Mouse (Mus musculus) neural tube, embryonic 11.5 days (tissue): ENCODE measurements around the gene Gm11077. TPM values are rescaled to one million over a fixed set of nuclear protein-coding genes. Genes with fewer than 3 reads are reported as not detected.
A peak's percentile ranks its signal among the peaks of the same experiment; 100 is the strongest.

Experiments used
- ATAC-seq: fragments of 200-750 bp; cut with Nextera tagmentation; 2 replicates; pipeline ENCODE4 v1.8.0; 2017; ENCODE audit warnings: moderate number of reproducible peaks, mild to moderate bottlenecking, moderate TSS enrichment, moderate library complexity; ENCODE audit not compliant: insufficient read depth, low FRiP score, low TSS enrichment
- DNase-seq: peaks from one replicate; pipeline ENCODE4 v3.0.0-alpha.2; 2015; ENCODE audit warnings: low spot score
- H3K27ac ChIP-seq: fragments of 300-500 bp; sonication (generic); 2 replicates; pipeline ENCODE4 v1.5.1; 2014; ENCODE audit warnings: low read depth, mild to moderate bottlenecking, low read length
- H3K27me3 ChIP-seq: fragments of 300-500 bp; sonication (generic); 2 replicates; pipeline ENCODE4 v1.6.1; 2014; ENCODE audit warnings: mild to moderate bottlenecking, low read length, mixed read lengths; ENCODE audit not compliant: control insufficient read depth, insufficient read depth
- H3K36me3 ChIP-seq: fragments of 300-500 bp; sonication (generic); 2 replicates; pipeline ENCODE4 v1.6.1; 2014; ENCODE audit warnings: mild to moderate bottlenecking, low read length, moderate library complexity, mixed read lengths; ENCODE audit not compliant: control insufficient read depth, insufficient read depth
- H3K4me1 ChIP-seq: fragments of 300-500 bp; sonication (generic); 2 replicates; pipeline ENCODE4 v1.6.1; 2014; ENCODE audit warnings: low read length, mixed read lengths; ENCODE audit not compliant: control insufficient read depth, insufficient read depth
- H3K4me2 ChIP-seq: fragments of 300-500 bp; sonication (generic); 2 replicates; pipeline ENCODE4 v1.6.1; 2014; ENCODE audit warnings: low read depth, mild to moderate bottlenecking, moderate library complexity
- H3K4me3 ChIP-seq: fragments of 300-500 bp; sonication (generic); 2 replicates; pipeline ENCODE4 v1.5.1; 2014; ENCODE audit warnings: low read depth, low read length
- H3K9ac ChIP-seq: fragments of 300-500 bp; sonication (generic); 2 replicates; pipeline ENCODE4 v1.6.1; 2014; ENCODE audit warnings: mild to moderate bottlenecking, low read length
- H3K9me3 ChIP-seq: fragments of 300-500 bp; sonication (generic); 2 replicates; pipeline ENCODE4 v1.6.1; 2016; ENCODE audit warnings: low read length; ENCODE audit not compliant: control insufficient read depth
- WGBS: fragments of 180-500 bp; shearing (Covaris S2); extraction: QIAGEN DNeasy Blood & Tissue Kit; methylation state at CpG from one replicate; pipeline ENCODE4 v1.1.7; 2014; 5-methylcytosine and 5-hydroxymethylcytosine counted together
- polyA plus RNA-seq: library from polyadenylated mRNA; unstranded; fragments of >200 nt; fragmentation: Nextera tagmentation; extraction: Ambion mirVana; gene quantifications from 2 replicates; pipeline ENCODE4 v1.2.1, GENCODE M21; 2014

Gene Gm11077
- not detected in 2 replicates for polyA plus RNA-seq

- Histone ChIP-seq H3K9ac (no peak within 1 kb of the TSS), H3K9me3 (no peaks in the 10 kb centered on the region), H3K4me3 (no peak within 1 kb of the TSS), H3K4me2 (no peak within 1 kb of the TSS), H3K36me3 (no peaks in the 10 kb centered on the region), H3K4me1 (peaks cover 5% of the 10 kb centered on the region), H3K27me3 (no peaks in the 10 kb centered on the region), H3K27ac (no peak within 1 kb of the TSS)
- no peak for DNase-seq
- 92% methylated on average over 5 of the region's 5 CpGs for WGBS
- no peak for ATAC-seq
Observed at GRCm38 (mm10) chr6:140729272-140729671, at the start of gene Gm11077. Gene Gm11077, plus strand, starts transcription at chr6:140729284.

- no peak overlapping the region for H3K4me3 ChIP-seq
- ATAC-seq (no peak), DNase-seq (no peak)
- H3K27ac ChIP-seq, result no peak overlapping the region
- no peak overlapping the region for H3K9ac ChIP-seq
- H3K27me3 ChIP-seq, result no peaks in the 10 kb centered on the region
- H3K9me3 ChIP-seq, result no peaks in the 10 kb centered on the region
- no peaks in the 10 kb centered on the region for H3K36me3 ChIP-seq
- peaks cover 10% of the 10 kb centered on the region; the same call in 1 of the 2 replicates for H3K4me1 ChIP-seq
- 41% methylated on average over 7 of the region's 7 CpGs for WGBS
- no peak overlapping the region for H3K4me2 ChIP-seq
Observed at GRCm38 (mm10) chr6:140680713-140681112, 48.4 kb upstream of the Gm11077 start.

- Histone ChIP-seq H3K4me1 (peaks cover 10% of the 10 kb centered on the region; the same call in 1 of the 2 replicates), H3K4me2 (no peak overlapping the region), H3K4me3 (no peak overlapping the region), H3K36me3 (no peaks in the 10 kb centered on the region), H3K27ac (no peak overlapping the region), H3K9ac (no peak overlapping the region), H3K9me3 (no peaks in the 10 kb centered on the region), H3K27me3 (no peaks in the 10 kb centered on the region)
- peak; percentile 25; the same call in 1 of the 2 replicates for ATAC-seq
- WGBS, result 35% methylated on average over 13 of the region's 13 CpGs
- peak; percentile 46 for DNase-seq
Observed at GRCm38 (mm10) chr6:140682829-140683228, 46.3 kb upstream of the Gm11077 start.

- WGBS, result 89% methylated on average over 11 of the region's 11 CpGs
- H3K36me3 ChIP-seq, result no peaks in the 10 kb centered on the region
- H3K9me3 ChIP-seq, result no peaks in the 10 kb centered on the region
- no peak overlapping the region for H3K9ac ChIP-seq
- no peak overlapping the region for H3K4me3 ChIP-seq
- H3K4me2 ChIP-seq, result no peak overlapping the region
- H3K27me3 ChIP-seq, result no peaks in the 10 kb centered on the region
- DNase-seq (no peak), ATAC-seq (no peak)
- H3K27ac ChIP-seq, result no peak overlapping the region
- peaks cover 5% of the 10 kb centered on the region; the same call in 1 of the 2 replicates for H3K4me1 ChIP-seq
Observed at GRCm38 (mm10) chr6:140684403-140684802, 44.7 kb upstream of the Gm11077 start.

GRCm38 (mm10) chr6:140689617-140690404 is 39.3 kb upstream of the Gm11077 start:
- H3K27me3 ChIP-seq, result no peaks in the 10 kb centered on the region
- no peak for ATAC-seq
- WGBS, result 92% methylated on average over 16 of the region's 16 CpGs

GRCm38 (mm10) chr6:140692160-140692559 is 36.9 kb upstream of the Gm11077 start:
- H3K4me1 ChIP-seq, result no peaks in the 10 kb centered on the region
- H3K36me3 ChIP-seq, result no peaks in the 10 kb centered on the region
- no peaks in the 10 kb centered on the region for H3K27me3 ChIP-seq
- DNase-seq, result no peak
- H3K4me2 ChIP-seq, result no peak overlapping the region
- H3K4me3 ChIP-seq, result no peak overlapping the region
- 91% methylated on average over 6 of the region's 6 CpGs for WGBS
- no peak for ATAC-seq
- H3K27ac ChIP-seq, result no peak overlapping the region
- H3K9me3 ChIP-seq, result no peaks in the 10 kb centered on the region
- no peak overlapping the region for H3K9ac ChIP-seq

More at GRCm38 (mm10) chr6:140689617-140690404, 39.3 kb upstream of the Gm11077 start:
- no peaks in the 10 kb centered on the region for H3K36me3 ChIP-seq
- H3K4me3 ChIP-seq, result no peak overlapping the region
- H3K9me3 ChIP-seq, result no peaks in the 10 kb centered on the region
- H3K9ac ChIP-seq, result no peak overlapping the region
- no peak for DNase-seq
- H3K4me2 ChIP-seq, result no peak overlapping the region
- no peaks in the 10 kb centered on the region for H3K4me1 ChIP-seq
- no peak overlapping the region for H3K27ac ChIP-seq

GRCm38 (mm10) chr6:140696192-140696879 is 32.7 kb upstream of the Gm11077 start:
- Histone ChIP-seq H3K4me3 (no peak overlapping the region), H3K9ac (no peak overlapping the region), H3K9me3 (no peaks in the 10 kb centered on the region), H3K4me2 (no peak overlapping the region), H3K36me3 (no peaks in the 10 kb centered on the region), H3K27ac (no peak overlapping the region), H3K27me3 (no peaks in the 10 kb centered on the region), H3K4me1 (no peaks in the 10 kb centered on the region)
- DNase-seq (no peak), ATAC-seq (no peak)
- 49% methylated on average over 12 of the region's 12 CpGs for WGBS

GRCm38 (mm10) chr6:140697994-140698393 is 31.1 kb upstream of the Gm11077 start:
- Histone ChIP-seq H3K9ac (no peak overlapping the region), H3K27me3 (no peaks in the 10 kb centered on the region), H3K4me2 (no peak overlapping the region), H3K27ac (no peak overlapping the region), H3K36me3 (no peaks in the 10 kb centered on the region), H3K4me3 (no peak overlapping the region), H3K4me1 (no peaks in the 10 kb centered on the region), H3K9me3 (no peaks in the 10 kb centered on the region)
- DNase-seq, result no peak
- no peak for ATAC-seq
- WGBS, result 83% methylated on average over 11 of the region's 11 CpGs
